Mouse (Mus musculus): Measurements from ENCODE around the gene Gsn.

- TF ChIP-seq CTCF (IDR thresholded peaks at IDR 0.05; ENCODE audit: low read depth, low read length) (no peak), EP300 (IDR thresholded peaks at IDR 0.05; ENCODE audit: insufficient read depth, low read depth, low read length) (no peak), POLR2A (IDR thresholded peaks at IDR 0.05; ENCODE audit: insufficient read depth, low read length) (no peak)
Observed at GRCm38 (mm10) chr2:35222822-35223391, 33.3 kb upstream of the Gsn start.

Data from ES-Bruce4 (cell line).